Mouse (Mus musculus): ENCODE results near the gene Ankrd31.

GRCm38 (mm10) chr13:96939680-96940079 is 191.6 kb downstream of the Ankrd31 start:
- TF ChIP-seq HCFC1 (IDR thresholded peaks at IDR 0.05; ENCODE audit: borderline replicate concordance, insufficient read depth, low read length), result no peak
- TF ChIP-seq CHD2 (IDR thresholded peaks at IDR 0.05; ENCODE audit: low read depth, low read length), result no peak
- TF ChIP-seq ZC3H11A (IDR thresholded peaks at IDR 0.05; ENCODE audit: borderline replicate concordance, low read depth, low read length), result no peak
- no peak for TF ChIP-seq ZNF384 (IDR thresholded peaks at IDR 0.05; ENCODE audit: low read depth, low read length)

Data from ES-E14 (cell line).